Mouse (Mus musculus) midbrain, embryonic 16.5 days (tissue): ENCODE measurements at regions not wholly inside any gene's neighbourhood (a gene's known extent, or its start where the extent isn't known, plus 50 kb on each side); places are given as distances from the start of the nearest gene placed in this dataset.

ENCODE experiments used
- ATAC-seq: fragments of 200-750 bp; cut with Nextera tagmentation; 2 replicates; pipeline ENCODE4 v1.8.0; 2017; ENCODE audit warnings: moderate TSS enrichment
- H3K27ac ChIP-seq: fragments of 300-500 bp; sonication (generic); 2 replicates; pipeline ENCODE4 v1.5.1; 2014; ENCODE audit warnings: mild to moderate bottlenecking, low read length, mixed read lengths
- H3K27me3 ChIP-seq: fragments of 300-500 bp; sonication (generic); 2 replicates; pipeline ENCODE4 v1.6.1; 2014; ENCODE audit warnings: low read depth, low read length, mixed read lengths; ENCODE audit not compliant: control insufficient read depth, insufficient read depth
- H3K36me3 ChIP-seq: fragments of 300-500 bp; sonication (generic); 2 replicates; pipeline ENCODE4 v1.6.1; 2014; ENCODE audit warnings: mild to moderate bottlenecking, low read length, moderate library complexity, mixed read lengths; ENCODE audit not compliant: control insufficient read depth, insufficient read depth
- H3K4me1 ChIP-seq: fragments of 300-500 bp; sonication (generic); 2 replicates; pipeline ENCODE4 v1.6.1; 2014; ENCODE audit warnings: mild to moderate bottlenecking, low read length, mixed read lengths; ENCODE audit not compliant: control insufficient read depth, insufficient read depth
- H3K4me2 ChIP-seq: fragments of 300-500 bp; sonication (generic); 2 replicates; pipeline ENCODE4 v1.6.1; 2014; ENCODE audit warnings: mild to moderate bottlenecking, low read length, mixed read lengths
- H3K4me3 ChIP-seq: fragments of 300-500 bp; sonication (generic); 2 replicates; pipeline ENCODE4 v1.5.1; 2014; ENCODE audit warnings: low read depth, mild to moderate bottlenecking, low read length, moderate library complexity, mixed read lengths
- H3K9ac ChIP-seq: fragments of 300-500 bp; sonication (generic); 2 replicates; pipeline ENCODE4 v1.6.1; 2014; ENCODE audit warnings: low read depth, low read length, mixed read lengths
- H3K9me3 ChIP-seq: fragments of 300-500 bp; sonication (generic); replicated peaks from 2 replicates; pipeline ENCODE4 v1.6.1; 2014; ENCODE audit warnings: mild to moderate bottlenecking, low read length, mixed read lengths; ENCODE audit not compliant: control insufficient read depth, poor library complexity, severe bottlenecking
- WGBS: fragments of 180-500 bp; shearing (Covaris S2); extraction: QIAGEN DNeasy Blood & Tissue Kit; methylation state at CpG from one replicate; pipeline ENCODE4 v1.1.7; 2014; 5-methylcytosine and 5-hydroxymethylcytosine counted together

DNA sequence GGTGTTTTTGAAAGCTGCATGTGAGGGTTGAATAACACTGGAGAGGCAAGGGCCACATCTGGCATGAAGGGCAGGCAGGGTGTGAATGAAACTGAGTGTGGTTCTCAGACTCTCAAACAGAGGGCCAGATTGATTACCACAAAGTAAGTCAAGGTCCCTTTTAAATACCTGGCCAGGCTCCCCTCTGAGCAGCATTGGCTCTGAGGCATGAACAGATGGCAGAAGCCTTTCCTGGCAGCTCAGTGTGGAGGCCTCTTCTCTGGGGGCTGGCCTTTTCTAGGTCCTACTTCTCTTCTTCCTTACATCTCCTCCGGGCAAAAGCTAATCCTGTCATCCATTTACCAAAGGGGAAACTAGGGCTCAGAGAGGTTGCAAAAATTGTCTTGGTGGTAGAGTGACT lies 229.6 kb upstream of the Spdye4c start:
- Histone ChIP-seq H3K27me3 (no peaks in the 10 kb centered on the region), H3K4me1 (no peaks in the 10 kb centered on the region), H3K4me3 (no peak overlapping the region), H3K27ac (no peak overlapping the region), H3K9ac (no peak overlapping the region), H3K9me3 (0 out of 2 replicates have a peak, but pooled peaks cover under 1% of the 10 kb centered on the region), H3K4me2 (no peak overlapping the region), H3K36me3 (no peaks in the 10 kb centered on the region)
- no peak for ATAC-seq
- WGBS: 55% methylated on average over 1 of the region's 1 CpGs

DNA sequence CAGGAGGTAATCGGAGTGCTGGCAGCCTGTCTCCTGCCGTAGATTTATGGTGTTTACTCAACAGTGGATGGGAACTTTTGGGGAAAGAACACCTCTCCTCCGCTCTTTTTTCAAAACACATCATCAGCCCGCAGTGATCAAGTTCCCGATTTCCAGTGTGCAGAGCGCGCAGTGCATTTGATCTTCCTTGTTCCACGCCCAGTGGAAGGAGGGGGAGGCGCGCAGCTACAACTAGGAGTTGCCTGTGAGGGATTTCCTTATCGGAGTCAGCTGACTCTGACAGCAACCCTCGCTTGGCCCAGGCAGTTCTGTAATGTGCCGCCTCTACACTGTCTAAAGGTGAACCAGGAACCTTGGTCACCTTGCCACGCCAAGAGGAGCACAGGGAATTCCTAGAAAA lies 226.8 kb upstream of the Spdye4c start:
- WGBS: 80% methylated on average over 14 of the region's 14 CpGs
- Histone ChIP-seq H3K9ac (no peak overlapping the region), H3K4me2 (no peak overlapping the region), H3K9me3 (no peaks in the 10 kb centered on the region), H3K36me3 (no peaks in the 10 kb centered on the region), H3K27ac (no peak overlapping the region), H3K4me3 (no peak overlapping the region), H3K27me3 (no peaks in the 10 kb centered on the region), H3K4me1 (no peaks in the 10 kb centered on the region)
- no peak for ATAC-seq

DNA sequence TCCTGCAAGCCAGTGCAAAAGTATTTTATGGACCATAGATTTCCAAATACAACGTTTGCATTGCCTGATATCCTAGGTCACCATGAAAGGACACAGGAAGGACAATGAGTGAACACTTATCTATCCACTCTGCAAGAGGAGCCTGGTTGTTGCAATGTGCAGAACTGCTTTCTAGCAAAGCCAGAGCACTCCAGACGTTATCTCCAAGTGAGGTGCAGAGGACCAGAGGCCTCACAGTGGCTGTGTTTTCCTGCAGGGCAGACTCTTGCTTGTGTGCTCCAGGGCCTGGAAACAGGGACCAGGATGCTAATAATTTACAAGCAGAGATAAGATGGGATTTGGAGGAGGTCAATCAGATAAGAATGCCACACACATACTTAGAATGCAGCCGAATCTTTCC lies 226.0 kb upstream of the Spdye4c start:
- H3K27ac ChIP-seq: no peak overlapping the region
- 85% methylated on average over 3 of the region's 3 CpGs for WGBS
- H3K4me2 ChIP-seq: no peak overlapping the region

DNA sequence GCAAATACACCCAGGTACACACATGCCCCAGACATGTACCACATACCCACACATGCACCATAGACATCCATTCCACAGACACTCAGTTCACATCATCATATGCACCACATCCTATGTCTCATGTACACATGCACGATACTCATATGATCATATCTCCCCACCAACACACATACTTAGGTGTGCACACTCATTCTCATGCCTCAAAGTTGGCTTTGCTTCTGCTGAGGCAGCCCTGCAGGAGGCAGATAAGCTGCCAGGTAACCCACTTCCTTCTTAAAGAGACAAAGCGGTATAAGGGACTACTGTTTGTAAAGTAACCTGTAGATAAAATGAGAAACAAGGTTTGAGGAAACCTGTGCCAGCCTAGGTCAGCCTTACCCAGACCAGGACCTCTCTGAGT lies 225.2 kb upstream of the Spdye4c start:
- Histone ChIP-seq H3K4me3 (no peak overlapping the region), H3K27me3 (no peaks in the 10 kb centered on the region), H3K4me2 (no peak overlapping the region), H3K9me3 (no peaks in the 10 kb centered on the region), H3K27ac (no peak overlapping the region), H3K9ac (no peak overlapping the region), H3K4me1 (no peaks in the 10 kb centered on the region), H3K36me3 (no peaks in the 10 kb centered on the region)
- 95% methylated on average over 2 of the region's 2 CpGs for WGBS
- no peak for ATAC-seq

More for the DNA sequence above, 226.0 kb upstream of the Spdye4c start:
- Histone ChIP-seq H3K27me3 (no peaks in the 10 kb centered on the region), H3K9me3 (no peaks in the 10 kb centered on the region), H3K4me1 (no peaks in the 10 kb centered on the region), H3K9ac (no peak overlapping the region), H3K36me3 (no peaks in the 10 kb centered on the region), H3K4me3 (no peak overlapping the region)
- no peak for ATAC-seq

DNA sequence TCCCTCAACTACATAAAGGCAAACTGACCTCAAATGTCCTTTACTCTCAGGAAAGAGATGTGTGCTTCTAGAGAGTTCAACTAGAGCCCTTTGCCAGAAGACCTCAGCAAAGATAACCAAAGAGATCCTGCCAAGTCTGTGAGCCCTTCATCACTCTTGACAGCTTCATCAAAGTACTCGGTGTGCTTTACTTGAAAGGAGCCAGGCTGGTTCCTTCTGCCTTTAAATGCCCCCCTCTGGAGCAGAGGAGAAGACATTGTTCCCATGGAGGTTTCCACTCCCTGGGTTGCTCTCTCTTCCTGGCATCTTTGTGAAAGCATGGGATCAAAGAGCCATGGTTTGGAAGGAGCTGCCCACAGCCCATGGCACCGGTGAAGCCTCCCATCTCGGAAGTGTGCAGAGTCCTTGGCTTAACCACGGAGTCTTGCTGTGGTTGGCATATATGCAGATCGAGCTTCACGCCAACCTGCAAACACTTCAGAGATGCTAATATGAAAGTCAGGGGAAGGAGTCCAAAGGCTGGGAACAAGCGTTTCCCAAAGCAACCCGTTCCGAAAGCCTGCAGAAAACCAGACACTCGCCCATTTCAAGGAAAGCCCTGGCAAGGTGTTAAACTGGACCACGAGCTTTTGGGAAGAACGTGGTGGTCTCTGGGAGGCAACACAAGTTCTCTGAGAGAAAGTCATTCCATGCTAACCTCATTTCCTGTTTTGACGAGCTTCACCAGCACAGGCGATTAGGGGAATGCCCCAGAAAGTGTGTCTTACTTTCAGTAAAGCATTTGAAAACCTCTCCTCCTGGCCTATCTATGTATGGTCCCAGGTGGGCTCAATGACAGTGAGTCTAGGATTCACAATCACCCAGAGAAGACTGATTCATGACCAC lies 223.5 kb upstream of the Spdye4c start:
- no peak overlapping the region for H3K4me3 ChIP-seq
- no peak overlapping the region for H3K27ac ChIP-seq
- no peak for ATAC-seq
- no peaks in the 10 kb centered on the region for H3K27me3 ChIP-seq
- H3K4me1 ChIP-seq: no peaks in the 10 kb centered on the region
- no peak overlapping the region for H3K9ac ChIP-seq
- no peak overlapping the region for H3K4me2 ChIP-seq
- no peaks in the 10 kb centered on the region for H3K9me3 ChIP-seq
- no peaks in the 10 kb centered on the region for H3K36me3 ChIP-seq
- 89% methylated on average over 14 of the region's 14 CpGs for whole genome bisulfite sequencing

DNA sequence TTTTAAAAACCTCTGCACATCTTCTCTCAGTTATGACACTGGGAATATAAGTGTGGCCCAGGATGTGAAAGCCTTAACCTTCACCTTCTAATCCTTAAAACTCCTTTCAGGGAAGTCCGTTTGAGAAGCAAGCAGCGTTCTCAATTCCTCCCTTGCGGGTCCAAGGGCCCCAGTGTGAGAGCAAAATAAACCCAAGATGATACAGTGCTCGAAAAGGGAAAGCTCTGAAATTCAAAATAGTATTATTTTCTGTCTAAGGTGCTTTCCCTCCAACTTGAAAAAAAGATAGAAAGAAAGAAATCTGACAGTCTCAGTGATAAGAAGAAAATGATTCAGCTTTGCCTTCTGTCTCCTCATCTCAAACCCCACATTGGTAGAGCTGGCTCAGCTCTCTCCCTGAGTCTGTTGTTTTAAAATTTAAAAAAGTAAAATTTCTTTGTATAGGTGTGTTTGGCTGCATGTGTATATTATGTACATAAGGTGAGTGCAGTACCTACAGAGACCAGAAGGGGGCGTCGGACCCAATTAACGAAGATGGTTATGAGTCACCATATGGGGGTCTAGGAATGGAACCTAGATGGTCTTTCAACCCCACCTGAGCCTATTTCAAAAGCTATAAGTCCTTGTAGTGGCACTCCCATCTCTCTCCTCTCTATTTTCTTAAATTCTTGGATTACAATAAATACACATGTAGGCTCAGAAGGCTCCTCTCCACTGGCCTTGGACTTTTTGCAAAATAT lies 222.3 kb upstream of the Spdye4c start:
- H3K4me1 ChIP-seq: peaks cover 3% of the 10 kb centered on the region
- H3K27ac ChIP-seq: no peak overlapping the region
- no peak overlapping the region for H3K4me3 ChIP-seq
- H3K9me3 ChIP-seq: no peaks in the 10 kb centered on the region
- no peak for ATAC-seq
- H3K27me3 ChIP-seq: no peaks in the 10 kb centered on the region
- no peaks in the 10 kb centered on the region for H3K36me3 ChIP-seq
- no peak overlapping the region for H3K9ac ChIP-seq
- 76% methylated on average over 7 of the region's 7 CpGs for WGBS
- H3K4me2 ChIP-seq: no peak overlapping the region

DNA sequence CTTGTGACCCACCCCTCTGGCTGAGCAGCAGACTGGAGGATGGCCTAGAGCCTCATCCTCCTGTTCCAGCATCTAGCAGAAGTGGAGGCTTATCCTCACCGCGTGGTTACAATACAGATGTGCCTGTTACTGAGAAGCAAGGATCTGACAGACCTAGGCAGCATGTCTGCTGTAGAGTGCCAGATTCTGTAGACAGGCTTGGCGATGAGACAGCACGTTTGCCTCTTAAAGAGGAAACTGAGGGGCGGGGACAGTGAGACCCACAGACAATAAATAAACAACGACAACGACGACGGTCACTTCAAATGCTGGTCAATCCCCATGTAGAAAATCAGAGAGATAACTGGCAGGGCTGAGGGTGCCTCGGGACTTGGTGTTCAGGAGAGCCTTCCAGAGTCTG lies 220.2 kb upstream of the Spdye4c start:
- Histone ChIP-seq H3K27ac (no peak overlapping the region), H3K4me3 (no peak overlapping the region), H3K36me3 (no peaks in the 10 kb centered on the region), H3K4me1 (peaks cover 6% of the 10 kb centered on the region), H3K9me3 (no peaks in the 10 kb centered on the region), H3K9ac (no peak overlapping the region), H3K4me2 (no peak overlapping the region), H3K27me3 (no peaks in the 10 kb centered on the region)
- ATAC-seq: no peak
- 86% methylated on average over 10 of the region's 10 CpGs for WGBS

DNA sequence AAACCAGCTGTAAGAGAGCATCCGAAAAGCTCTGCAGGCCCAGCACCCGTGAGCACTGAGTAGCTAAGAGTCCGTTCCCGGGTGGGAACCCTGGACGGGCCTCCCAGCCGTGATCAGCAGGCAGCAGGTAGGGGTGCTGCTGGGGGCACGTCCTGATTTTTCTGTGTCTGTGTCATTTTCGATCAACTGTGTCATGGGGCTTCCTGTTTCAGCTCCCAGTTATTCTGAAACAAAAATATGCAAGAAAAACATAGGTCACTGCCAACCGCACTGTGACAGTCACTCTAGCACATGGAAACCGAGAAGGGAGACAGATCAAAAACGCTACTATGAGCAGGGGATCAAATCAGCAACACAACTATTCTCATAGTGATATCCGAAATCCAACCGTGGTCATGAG lies 218.8 kb upstream of the Spdye4c start:
- no peak overlapping the region for H3K27ac ChIP-seq
- no peak overlapping the region for H3K9ac ChIP-seq
- peaks cover 6% of the 10 kb centered on the region for H3K4me1 ChIP-seq
- H3K36me3 ChIP-seq: no peaks in the 10 kb centered on the region
- H3K27me3 ChIP-seq: no peaks in the 10 kb centered on the region
- H3K9me3 ChIP-seq: no peaks in the 10 kb centered on the region
- H3K4me2 ChIP-seq: no peak overlapping the region
- ATAC-seq: no peak
- 90% methylated on average over 13 of the region's 13 CpGs for WGBS
- H3K4me3 ChIP-seq: no peak overlapping the region
